Mouse (Mus musculus) myocyte (in vitro differentiated cells): ENCODE results near the gene Gria2. TPM values are rescaled to one million over a fixed set of nuclear protein-coding genes. Genes with fewer than 3 reads are reported as not detected.

Experiments
- H3K27me3 ChIP-seq: one replicate; pipeline ENCODE4 v1.6.1; 2011; ENCODE audit not compliant: control insufficient read depth, insufficient read depth, insufficient read length
- H3K36me3 ChIP-seq: one replicate; pipeline ENCODE4 v1.6.1; 2011; ENCODE audit not compliant: control insufficient read depth, insufficient read depth
- H3K4me2 ChIP-seq: one replicate; pipeline ENCODE4 v1.6.1; 2011; ENCODE audit warnings: low read depth, control low read depth
- H3K4me3 ChIP-seq: one replicate; pipeline ENCODE4 v1.5.1; 2011; ENCODE audit warnings: mild to moderate bottlenecking, control low read depth, moderate library complexity
- H3K79me2 ChIP-seq: one replicate; pipeline ENCODE4 v1.6.1; 2011; ENCODE audit not compliant: control insufficient read depth, insufficient read depth
- H3ac ChIP-seq: one replicate; pipeline ENCODE4 v1.6.1; 2011; ENCODE audit not compliant: control insufficient read depth, insufficient read length
- CEBPB ChIP-seq: IDR thresholded peaks from 2 replicates; pipeline ENCODE4 v1.6.1; 2011; ENCODE audit warnings: mild to moderate bottlenecking, moderate library complexity; ENCODE audit not compliant: poor library complexity, insufficient read depth, severe bottlenecking
- E2F4 ChIP-seq: IDR thresholded peaks from one replicate; pipeline ENCODE4 v1.6.1; 2011; ENCODE audit warnings: mild to moderate bottlenecking, control low read depth, moderate library complexity; ENCODE audit not compliant: insufficient read depth
- MAX ChIP-seq: IDR thresholded peaks from one replicate; pipeline ENCODE4 v1.6.1; 2011; ENCODE audit warnings: low read depth, mild to moderate bottlenecking, control low read depth
- MYOD1 ChIP-seq, 3 experiments: IDR thresholded peaks; one replicate each; pipeline ENCODE4 v1.6.1; 2011; ENCODE audit warnings: control low read depth in 2 of 3, low read depth in 2 of 3, mild to moderate bottlenecking in 2 of 3, moderate library complexity in 1 of 3; ENCODE audit not compliant: insufficient read length in 2 of 3, control insufficient read depth in 1 of 3
- MYOG ChIP-seq, 3 experiments: IDR thresholded peaks; one replicate each; pipeline ENCODE4 v1.6.1; 2011; ENCODE audit warnings: control low read depth in 2 of 3, low read depth in 2 of 3, mild to moderate bottlenecking in 2 of 3; ENCODE audit not compliant: insufficient read length in 2 of 3, control insufficient read depth in 1 of 3, insufficient read depth in 1 of 3
- POLR2A ChIP-seq: IDR thresholded peaks from one replicate; pipeline ENCODE4 v1.6.1; 2011; ENCODE audit warnings: low read depth, mild to moderate bottlenecking, control low read depth, moderate library complexity; ENCODE audit not compliant: insufficient read length
- POLR2AphosphoS2 ChIP-seq: IDR thresholded peaks from one replicate; pipeline ENCODE4 v1.6.1; 2011; ENCODE audit warnings: low read depth, control low read depth; ENCODE audit not compliant: insufficient read length
- REST ChIP-seq: IDR thresholded peaks from one replicate; pipeline ENCODE4 v1.6.1; 2011; ENCODE audit warnings: mild to moderate bottlenecking, control low read depth, moderate library complexity; ENCODE audit not compliant: insufficient read depth, insufficient read length
- SRF ChIP-seq: IDR thresholded peaks from one replicate; pipeline ENCODE4 v1.6.1; 2011; ENCODE audit warnings: low read depth; ENCODE audit not compliant: control insufficient read depth, insufficient read length
- TCF12 ChIP-seq: IDR thresholded peaks from one replicate; pipeline ENCODE4 v1.6.1; 2011; ENCODE audit warnings: mild to moderate bottlenecking, control low read depth; ENCODE audit not compliant: poor library complexity, insufficient read depth, severe bottlenecking
- TCF3 ChIP-seq: IDR thresholded peaks from one replicate; pipeline ENCODE4 v1.6.1; 2011; ENCODE audit warnings: low read depth, control low read depth; ENCODE audit not compliant: insufficient read length
- USF1 ChIP-seq: IDR thresholded peaks from one replicate; pipeline ENCODE4 v1.6.1; 2011; ENCODE audit warnings: low read depth, mild to moderate bottlenecking, control low read depth, moderate library complexity
- polyA plus RNA-seq: library from polyadenylated mRNA; unstranded; fragments of >200 nt; fragmentation: generic; extraction: Trizol; gene quantifications from one replicate; pipeline ENCODE4 v1.2.1, GENCODE M21; 2012; ENCODE audit warnings: missing spikeins

Gene Gria2
- polyA plus RNA-seq, 1 experiment = not detected

DNA sequence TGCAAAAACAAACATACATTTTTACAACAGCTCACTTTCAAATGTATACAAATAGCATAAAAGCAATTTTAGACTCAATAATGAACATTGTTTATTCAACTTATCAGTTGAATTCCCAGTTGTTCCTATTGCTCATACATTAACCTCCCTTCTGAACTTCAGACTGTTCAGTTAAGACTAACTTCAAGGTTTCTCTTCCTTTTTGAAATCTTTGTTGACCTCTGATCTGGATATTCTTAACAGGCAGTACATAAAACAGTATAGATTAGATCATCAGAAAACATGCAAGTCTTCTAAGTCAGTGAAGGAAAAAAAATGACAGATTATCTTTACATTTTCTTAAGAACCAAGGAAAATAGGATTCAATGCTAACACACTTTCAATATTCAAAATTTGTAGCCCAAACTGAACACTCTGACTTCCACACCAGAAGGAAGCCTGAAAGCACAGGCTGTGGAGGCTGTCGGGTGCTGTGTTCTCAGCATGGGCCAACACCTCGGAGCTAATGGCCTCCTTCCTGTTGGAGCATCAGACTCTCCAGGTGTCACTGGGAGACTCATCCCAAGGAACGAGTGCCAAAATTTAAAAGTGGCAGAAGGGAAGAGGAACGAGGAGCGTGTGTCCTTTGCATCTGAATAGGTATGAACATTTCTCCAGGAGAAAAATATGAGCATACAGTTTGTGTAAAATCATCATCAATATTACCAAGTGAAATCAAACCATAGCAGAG lies 33.0 kb downstream of the Gria2 start:
- H3ac ChIP-seq = no peak overlapping the region
- H3K79me2 ChIP-seq = no peaks in the 10 kb centered on the region
- no peak for TF ChIP-seq USF1
- TF ChIP-seq SRF = no peak
- TF ChIP-seq E2F4 = no peak
- no peak for TF ChIP-seq POLR2AphosphoS2
- no peak for TF ChIP-seq MAX
- no peak for TF ChIP-seq MYOG (IDR thresholded peaks at IDR 0.05; ENCODE audit: control insufficient read depth in 1 of 3, insufficient read depth in 1 of 3, insufficient read length in 2 of 3, low read depth in 2 of 3)
- no peak for TF ChIP-seq TCF12
- TF ChIP-seq POLR2A = no peak
- no peak for TF ChIP-seq REST
- TF ChIP-seq CEBPB = no peak
- no peak for TF ChIP-seq MYOD1 (IDR thresholded peaks at IDR 0.05; ENCODE audit: control insufficient read depth in 1 of 3, insufficient read length in 2 of 3, low read depth in 2 of 3)
- TF ChIP-seq TCF3 = no peak
- H3K27me3 ChIP-seq = no peaks in the 10 kb centered on the region
- H3K4me2 ChIP-seq = no peak overlapping the region
- no peak overlapping the region for H3K4me3 ChIP-seq
- H3K36me3 ChIP-seq = no peaks in the 10 kb centered on the region

DNA sequence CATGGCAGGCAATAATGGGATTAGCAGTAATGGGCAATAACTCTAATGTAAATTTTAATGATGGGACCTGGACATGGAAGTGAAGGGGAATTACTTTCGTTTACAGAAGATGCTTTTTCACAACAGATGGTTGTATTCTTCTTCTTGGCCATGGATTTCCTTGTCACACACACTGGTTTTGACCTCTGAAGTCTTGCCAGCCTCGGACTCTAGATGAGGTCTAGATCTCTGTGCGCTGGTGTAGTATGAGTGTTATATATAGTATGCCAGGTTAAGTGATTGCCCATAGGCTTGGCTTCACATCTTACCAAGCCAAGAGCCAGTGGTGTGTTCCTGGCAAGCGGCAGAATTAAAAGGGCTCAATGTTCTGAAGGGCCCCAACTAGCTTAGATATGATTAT lies 43.7 kb downstream of the Gria2 start:
- Histone ChIP-seq H3K4me2 (no peak overlapping the region), H3K36me3 (no peaks in the 10 kb centered on the region), H3ac (no peak overlapping the region), H3K4me3 (no peak overlapping the region), H3K27me3 (no peaks in the 10 kb centered on the region), H3K79me2 (no peaks in the 10 kb centered on the region)
- TF ChIP-seq SRF = no peak
- TF ChIP-seq MYOG (IDR thresholded peaks at IDR 0.05; ENCODE audit: control insufficient read depth in 1 of 3, insufficient read depth in 1 of 3, insufficient read length in 2 of 3, low read depth in 2 of 3) = no peak
- no peak for TF ChIP-seq REST
- no peak for TF ChIP-seq TCF12
- TF ChIP-seq POLR2AphosphoS2 = no peak
- TF ChIP-seq POLR2A = no peak

DNA sequence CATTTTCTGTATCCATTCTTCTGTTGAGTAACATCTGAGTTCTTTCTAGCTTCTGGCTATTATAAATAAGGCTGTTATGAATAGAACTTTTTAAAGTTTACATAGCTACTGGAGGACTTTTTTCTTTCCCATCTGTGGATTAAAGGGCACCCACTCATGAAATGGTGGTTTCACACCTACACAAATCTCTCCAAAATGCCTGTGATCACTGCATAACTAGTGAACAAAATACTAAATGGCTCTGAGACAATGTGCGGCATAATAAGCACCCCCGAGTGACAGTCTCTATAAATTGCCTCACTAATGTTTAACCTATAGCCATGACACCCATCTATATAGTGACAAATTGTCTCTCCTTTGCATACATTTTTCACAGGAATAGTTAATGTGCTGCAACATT lies 44.3 kb downstream of the Gria2 start:
- H3K36me3 ChIP-seq = no peaks in the 10 kb centered on the region
- H3K27me3 ChIP-seq = no peaks in the 10 kb centered on the region
- no peak overlapping the region for H3K4me2 ChIP-seq
- no peak overlapping the region for H3K4me3 ChIP-seq
- H3K79me2 ChIP-seq = no peaks in the 10 kb centered on the region
- H3ac ChIP-seq = no peak overlapping the region
- TF ChIP-seq TCF3 = no peak
- TF ChIP-seq MYOG (IDR thresholded peaks at IDR 0.05; ENCODE audit: control insufficient read depth in 1 of 3, insufficient read depth in 1 of 3, insufficient read length in 2 of 3, low read depth in 2 of 3) = no peak
- no peak for TF ChIP-seq USF1
- no peak for TF ChIP-seq MYOD1 (IDR thresholded peaks at IDR 0.05; ENCODE audit: control insufficient read depth in 1 of 3, insufficient read length in 2 of 3, low read depth in 2 of 3)
- no peak for TF ChIP-seq TCF12
- TF ChIP-seq MAX = no peak
- no peak for TF ChIP-seq CEBPB
- TF ChIP-seq SRF = no peak
- no peak for TF ChIP-seq E2F4
- no peak for TF ChIP-seq REST
- no peak for TF ChIP-seq POLR2A
- TF ChIP-seq POLR2AphosphoS2 = no peak

DNA sequence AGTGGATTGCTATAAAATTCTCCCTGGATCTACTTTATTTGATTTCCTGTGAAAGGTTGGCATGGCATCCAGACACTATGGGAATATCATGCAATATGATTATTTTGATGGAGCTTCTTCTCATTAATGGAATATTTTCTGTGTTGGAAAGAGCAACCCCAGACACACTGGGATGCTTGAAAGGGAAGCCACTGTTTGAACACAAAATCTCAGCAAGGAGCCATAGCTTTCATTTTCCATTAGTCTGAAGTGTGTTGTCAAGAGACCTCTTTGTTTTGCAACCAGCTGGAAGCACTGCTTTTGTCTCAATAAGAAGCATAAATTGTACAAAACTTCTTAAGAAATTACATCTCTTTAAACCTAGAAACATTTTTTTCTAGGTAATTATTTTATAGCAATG lies 51.8 kb downstream of the Gria2 start:
- H3K4me2 ChIP-seq = no peak overlapping the region

More for the DNA sequence above, 51.8 kb downstream of the Gria2 start:
- Histone ChIP-seq H3ac (no peak overlapping the region), H3K4me3 (no peak overlapping the region), H3K27me3 (no peaks in the 10 kb centered on the region), H3K79me2 (no peaks in the 10 kb centered on the region), H3K36me3 (no peaks in the 10 kb centered on the region)
- TF ChIP-seq SRF (no peak), MAX (no peak), MYOD1 (IDR thresholded peaks at IDR 0.05; ENCODE audit: control insufficient read depth in 1 of 3, insufficient read length in 2 of 3, low read depth in 2 of 3) (no peak), TCF3 (no peak), USF1 (no peak), REST (no peak), MYOG (IDR thresholded peaks at IDR 0.05; ENCODE audit: control insufficient read depth in 1 of 3, insufficient read depth in 1 of 3, insufficient read length in 2 of 3, low read depth in 2 of 3) (no peak), CEBPB (no peak), POLR2AphosphoS2 (no peak), TCF12 (no peak), E2F4 (no peak), POLR2A (no peak)
